Mouse (Mus musculus) cerebellum, adult 2 months (tissue): Measurements from ENCODE around the gene Cask. TPM values are rescaled to one million over a fixed set of nuclear protein-coding genes. Genes with fewer than 3 reads are reported as not detected.

ENCODE experiments used
- DNase-seq, 2 experiments: peaks; one replicate each; pipeline ENCODE4 v3.0.0; 2021
- H3K27ac ChIP-seq: fragments of 200-500 bp; 2 replicates; pipeline ENCODE4 v1.5.1; 2012; ENCODE audit warnings: low read length, control low read depth, inconsistent platforms; ENCODE audit not compliant: insufficient read depth
- H3K27me3 ChIP-seq: fragments of 200-500 bp; 2 replicates; pipeline ENCODE4 v1.6.1; 2012; ENCODE audit warnings: inconsistent platforms, mild to moderate bottlenecking, low read length, moderate library complexity; ENCODE audit not compliant: control insufficient read depth, insufficient read depth
- H3K4me1 ChIP-seq: fragments of 200-500 bp; 2 replicates; pipeline ENCODE4 v1.6.1; 2011; ENCODE audit warnings: low read length; ENCODE audit not compliant: control insufficient read depth, insufficient read depth
- H3K4me3 ChIP-seq: fragments of 200-500 bp; replicated peaks from 2 replicates; pipeline ENCODE3; 2011; ENCODE audit warnings: mild to moderate bottlenecking, low read depth, low read length, control low read depth; ENCODE audit not compliant: insufficient read depth
- CTCF ChIP-seq: fragments of 200-500 bp; IDR thresholded peaks from 2 replicates; pipeline ENCODE4 v1.5.1; 2011; ENCODE audit warnings: low read depth, mild to moderate bottlenecking, control low read depth, low read length, moderate library complexity, borderline replicate concordance; ENCODE audit not compliant: insufficient read depth
- POLR2A ChIP-seq: fragments of 200-500 bp; IDR thresholded peaks from 2 replicates; pipeline ENCODE4 v1.6.1; 2011; ENCODE audit warnings: low read length, control low read depth, borderline replicate concordance; ENCODE audit not compliant: insufficient read depth
- WGBS: fragments of 180-500 bp; shearing (Covaris S2); methylation state at CpG from one replicate; pipeline ENCODE4 v1.1.7; 2018; 5-methylcytosine and 5-hydroxymethylcytosine counted together
- polyA plus RNA-seq: library from polyadenylated mRNA; depleted of rRNA; stranded (reverse); fragments of >200 nt; gene quantifications from 2 replicates; pipeline ENCODE4 v1.2.3, GENCODE M21; 2012

Cask gene
- polyA plus RNA-seq, 1 experiment: 24.5 TPM

DNA sequence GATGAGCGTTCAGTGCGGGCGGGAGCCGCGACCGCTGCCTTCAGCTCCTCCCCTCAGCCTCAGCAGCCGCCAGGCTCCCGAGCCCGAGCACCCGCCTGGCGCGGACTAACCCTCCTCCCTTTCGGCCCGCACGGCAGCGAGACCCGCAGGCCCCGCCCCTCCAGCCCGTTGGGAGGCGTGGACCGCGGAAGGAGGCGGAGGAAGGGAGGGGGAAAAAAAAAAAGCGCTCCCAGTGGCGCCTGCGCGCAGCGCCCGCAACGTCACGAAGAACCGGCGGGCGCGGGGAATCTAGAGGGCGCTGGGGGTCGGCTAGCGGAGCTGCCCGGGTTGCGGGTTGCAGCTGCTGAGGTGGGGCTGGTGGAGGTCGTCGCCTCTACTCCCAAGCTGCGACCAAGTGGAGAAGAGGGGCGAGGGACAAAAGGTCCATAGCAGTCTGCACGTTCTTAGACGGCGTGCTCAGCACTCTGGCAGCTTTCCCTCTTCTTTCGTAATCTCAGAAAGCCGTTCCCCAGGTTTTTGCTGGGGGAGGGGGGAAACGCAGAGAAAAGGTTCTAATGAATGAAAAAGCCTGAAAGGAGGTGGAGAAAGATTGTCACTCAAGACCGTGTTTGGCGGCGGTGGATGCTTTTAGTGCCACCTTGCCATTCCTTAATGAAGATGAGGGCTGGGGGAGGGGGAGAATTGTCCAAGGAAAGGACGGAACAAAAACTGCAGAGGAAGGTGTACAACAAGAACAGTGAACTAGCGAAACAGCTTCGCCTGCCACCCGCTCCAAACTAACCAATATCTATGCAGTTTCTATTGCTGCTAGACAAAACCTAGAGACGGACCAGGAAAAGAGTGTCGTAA, 4.3 kb downstream of the Cask start:
- no peaks in the 10 kb centered on the region for H3K27me3 ChIP-seq
- DNase-seq: peak; percentile 88 to 93
- TF ChIP-seq POLR2A: peak; percentile 58; the same call in 1 of the 2 replicates
- no peak for TF ChIP-seq CTCF
- peak overlapping the region; percentile 92 for H3K27ac ChIP-seq
- no peaks in the 10 kb centered on the region for H3K4me1 ChIP-seq
- H3K4me3 ChIP-seq: peak overlapping the region; percentile 91
- WGBS: 12% methylated on average over 58 of the region's 59 CpGs

DNA sequence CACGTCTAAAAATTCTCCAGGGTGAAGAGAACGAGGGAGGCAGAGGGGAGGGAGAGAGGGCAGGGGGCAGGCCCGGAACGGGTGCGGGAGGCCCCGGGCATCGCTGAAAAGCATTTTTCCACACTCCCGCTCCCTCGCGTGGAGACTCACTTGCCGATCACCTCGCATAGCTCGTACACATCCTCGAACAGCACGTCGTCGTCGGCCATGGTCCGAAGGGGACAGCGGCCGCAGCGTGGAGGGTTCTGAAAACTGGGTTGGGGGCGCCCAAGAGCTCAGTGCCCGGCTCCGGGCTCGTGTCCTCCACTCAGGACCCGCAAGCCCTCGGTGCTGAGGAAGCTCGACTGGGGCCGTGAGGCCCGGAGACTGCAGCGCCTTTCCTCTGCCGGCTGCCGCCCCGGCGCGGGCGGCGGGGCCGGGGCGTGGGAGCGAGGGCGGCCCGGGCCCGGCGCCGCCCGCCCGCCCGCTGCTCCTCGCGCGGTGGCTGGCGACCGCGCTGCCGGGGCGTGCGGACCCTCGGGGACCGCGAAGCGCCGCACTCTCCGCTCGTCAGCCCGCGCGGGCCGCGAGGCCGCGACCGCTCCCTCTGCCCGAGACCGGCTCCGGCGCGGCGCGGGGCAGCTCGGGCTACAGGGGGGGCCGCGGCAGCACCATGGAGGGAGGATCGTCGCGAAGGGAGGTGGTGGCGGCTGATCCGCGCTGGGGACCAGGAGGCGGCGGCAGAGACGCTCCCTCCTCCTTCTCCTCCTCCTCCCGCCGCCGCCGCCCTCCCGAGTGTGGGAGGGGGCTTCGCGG, 5.1 kb downstream of the Cask start:
- 14% methylated on average over 81 of the region's 100 CpGs for WGBS
- DNase-seq: peak; percentile 53 to 57
- Histone ChIP-seq H3K27me3 (no peaks in the 10 kb centered on the region), H3K27ac (peak overlapping the region; percentile 90), H3K4me3 (peak overlapping the region; percentile 91), H3K4me1 (no peaks in the 10 kb centered on the region)
- TF ChIP-seq POLR2A (no peak), CTCF (no peak)

DNA sequence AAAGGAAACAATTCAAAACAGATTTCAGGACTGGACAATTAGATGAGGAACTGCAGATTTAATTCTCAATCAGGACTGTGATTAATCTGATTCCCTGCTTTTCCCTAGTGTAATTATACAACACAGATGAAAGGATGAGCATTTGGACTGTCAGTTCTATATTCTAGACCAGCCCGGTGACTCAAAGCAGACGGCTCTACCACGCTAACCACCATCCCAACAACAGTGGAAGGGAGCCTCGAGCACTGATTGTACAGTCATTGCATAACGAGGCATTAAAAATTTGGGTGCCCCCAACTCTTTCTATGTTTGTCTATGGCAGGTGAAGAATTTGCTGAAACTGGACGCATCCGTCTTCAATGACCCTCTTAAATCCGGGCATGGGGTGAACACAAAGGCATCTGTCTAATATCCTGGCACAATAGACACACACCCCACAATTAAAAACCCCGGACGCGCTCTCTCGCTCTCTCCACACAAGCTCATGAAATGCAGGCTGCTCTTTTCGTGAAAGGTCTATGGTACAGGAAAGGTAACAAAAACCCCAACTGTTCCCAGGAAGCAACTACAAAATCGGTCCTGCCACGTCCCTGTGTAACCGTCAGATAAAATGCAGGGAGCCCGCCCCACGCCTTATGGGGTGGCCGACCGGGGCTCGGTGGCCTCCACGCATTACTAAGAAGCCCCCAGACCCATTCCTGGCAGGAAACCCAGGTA, 5.9 kb downstream of the Cask start:
- peak overlapping the region; percentile 91 for H3K4me3 ChIP-seq
- 8% methylated on average over 22 of the region's 22 CpGs for WGBS

DNA sequence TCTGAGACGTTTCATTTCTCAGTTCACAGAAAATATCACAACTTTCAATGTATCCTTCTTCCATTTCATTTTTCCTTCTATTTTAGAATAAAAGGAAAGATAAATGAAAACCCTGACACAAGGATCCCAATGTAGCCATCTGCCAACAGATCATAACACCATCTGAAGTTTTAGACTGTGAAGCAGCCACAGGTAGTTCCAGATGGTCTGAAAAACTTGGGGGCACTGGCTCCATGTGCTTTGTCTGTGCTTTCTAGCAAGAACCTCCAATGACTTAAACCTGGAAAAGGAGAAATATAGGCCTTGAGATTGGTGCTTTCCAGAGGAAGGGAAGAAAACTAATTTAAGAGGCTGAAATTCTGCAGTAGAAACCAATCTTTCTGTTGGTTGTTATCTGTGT, 28.4 kb downstream of the Cask start:
- no peak overlapping the region for H3K4me3 ChIP-seq
- H3K27ac ChIP-seq: no peak overlapping the region

More for the DNA sequence above, 5.9 kb downstream of the Cask start:
- DNase-seq: peak in 1 of 2 experiments; percentile 34
- peak overlapping the region; percentile 17 for H3K27ac ChIP-seq
- no peaks in the 10 kb centered on the region for H3K4me1 ChIP-seq
- no peaks in the 10 kb centered on the region for H3K27me3 ChIP-seq
- TF ChIP-seq CTCF (no peak), POLR2A (no peak)

GRCm38 (mm10) chrX:13798754-13799153, 52.4 kb downstream of the Cask start:
- no peak for DNase-seq
- H3K4me3 ChIP-seq: no peak overlapping the region
- TF ChIP-seq CTCF (no peak), POLR2A (no peak)

More for the DNA sequence above, 28.4 kb downstream of the Cask start:
- no peaks in the 10 kb centered on the region for H3K4me1 ChIP-seq
- TF ChIP-seq CTCF: no peak
- TF ChIP-seq POLR2A: no peak
- H3K27me3 ChIP-seq: no peaks in the 10 kb centered on the region
- 69% methylated on average over 1 of the region's 1 CpGs for WGBS
- DNase-seq: peak; percentile 20 to 43

GRCm38 (mm10) chrX:13765672-13766071, 85.5 kb downstream of the Cask start:
- no peak for TF ChIP-seq POLR2A
- no peak for TF ChIP-seq CTCF
- Histone ChIP-seq H3K27ac (no peak overlapping the region), H3K4me1 (no peaks in the 10 kb centered on the region), H3K4me3 (no peak overlapping the region), H3K27me3 (no peaks in the 10 kb centered on the region)
- DNase-seq: no peak
- 83% methylated on average over 1 of the region's 1 CpGs for WGBS

More at GRCm38 (mm10) chrX:13798754-13799153, 52.4 kb downstream of the Cask start:
- no peak overlapping the region for H3K27ac ChIP-seq
- WGBS: 24% methylated on average over 2 of the region's 2 CpGs
- H3K4me1 ChIP-seq: no peaks in the 10 kb centered on the region
- no peaks in the 10 kb centered on the region for H3K27me3 ChIP-seq

DNA sequence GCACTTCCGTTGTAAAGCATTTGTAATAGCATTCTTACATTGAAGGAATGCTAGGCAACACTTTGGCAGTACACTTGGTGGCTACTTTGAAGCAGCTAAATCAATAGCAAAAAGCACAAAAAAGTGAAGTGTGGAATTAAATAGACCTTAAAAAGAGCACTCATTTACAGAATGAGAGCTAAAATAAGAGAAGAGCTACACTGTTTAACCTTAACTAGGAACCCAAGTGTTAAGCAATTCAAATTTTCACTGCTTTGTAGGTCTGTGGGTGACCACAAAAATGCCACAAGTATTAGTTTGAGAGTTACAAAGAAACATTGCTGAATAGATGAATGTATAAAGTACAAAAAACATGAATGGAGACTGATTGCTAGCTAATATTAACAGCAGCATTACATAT, 86.1 kb downstream of the Cask start:
- Histone ChIP-seq H3K27ac (no peak overlapping the region), H3K4me3 (no peak overlapping the region), H3K27me3 (no peaks in the 10 kb centered on the region), H3K4me1 (no peaks in the 10 kb centered on the region)
- no peak for DNase-seq
- TF ChIP-seq POLR2A (no peak), CTCF (no peak)
- WGBS: 62% methylated on average over 1 of the region's 1 CpGs
